In genomic region chr2:146837653-146838052, GRCm38 (mm10) we compare ENCODE assay signal across 16 mouse cellular contexts. TPM values are rescaled to one million over a fixed set of nuclear protein-coding genes. Genes with fewer than 3 reads are reported as not detected.
DNase-seq lines count a peak whose midpoint lies in the region; ATAC-seq lines count a peak whose summit lies in the region.
"Had no signal": no experiment of that assay in that cellular context is flagged by ENCODE, and none has a peak within 500 bp of the region (broad histone marks: within the 10 kb centered on the region; RNA-seq: fewer than 3 reads in every experiment).

No protein-coding gene starts in this region.

- H3K9me3 ChIP-seq in hindbrain, embryonic 12.5 days (replicated peaks): no peaks in the 10 kb centered on the region
- no peaks in the 10 kb centered on the region for H3K9me3 ChIP-seq in hindbrain, embryonic 10.5 days
- H3K9me3 ChIP-seq in midbrain, embryonic 10.5 days (replicated peaks): no peaks in the 10 kb centered on the region
- no peaks in the 10 kb centered on the region for H3K9me3 ChIP-seq in neural tube, embryonic 13.5 days

- 0 out of 2 replicates have a peak overlapping the region, but pooled peaks have one; percentile 2 for H3K4me3 ChIP-seq in hindbrain, embryonic 12.5 days
- H3K4me3 ChIP-seq in hindbrain, embryonic 10.5 days: no peak overlapping the region
- H3K4me3 ChIP-seq in midbrain, embryonic 10.5 days: peak overlapping the region; percentile 52
- peak overlapping the region; percentile 36 for H3K4me3 ChIP-seq in neural tube, embryonic 13.5 days
- H3K4me3 ChIP-seq: erythroblast, embryonic 14.5 days had no signal

- 3% methylated on average over 1 of the region's 1 CpGs for WGBS in hindbrain, embryonic 12.5 days
- 2% methylated on average over 1 of the region's 1 CpGs for WGBS in hindbrain, embryonic 10.5 days
- 3% methylated on average over 1 of the region's 1 CpGs for whole genome bisulfite sequencing in midbrain, embryonic 10.5 days
- 3% methylated on average over 1 of the region's 1 CpGs for WGBS in neural tube, embryonic 13.5 days

- DNase-seq in hindbrain, embryonic 10.5 days (ENCODE audit: low spot score): no peak
- DNase-seq in ZHBTc4 (ENCODE audit: low read depth, low spot score) (peak; percentile 47), MN1 (ENCODE audit: low spot score) (no peak)
- DNase-seq in midbrain, embryonic 10.5 days (ENCODE audit: low spot score): no peak
- DNase-seq in frontal cortex, postnatal 25 days (ENCODE audit: low spot score in 2 of 2): no peak
- DNase-seq in lung, postnatal 25 days (ENCODE audit: low spot score): no peak
- DNase-seq: adrenal gland, postnatal 10 days; cerebellum, adult 18-20 months; cerebellum, postnatal 36 days; gastrocnemius, postnatal 14 days; lung, postnatal 36 days; thymus, postnatal 14 days had no signal

- H3K27ac ChIP-seq in hindbrain, embryonic 12.5 days: no peak overlapping the region
- no peak overlapping the region for H3K27ac ChIP-seq in hindbrain, embryonic 10.5 days
- H3K27ac ChIP-seq in midbrain, embryonic 10.5 days (replicated peaks): 0 out of 2 replicates have a peak overlapping the region, but pooled peaks have one; percentile 38
- H3K27ac ChIP-seq in neural tube, embryonic 13.5 days (replicated peaks): peak overlapping the region; percentile 90

- H3K4me1 ChIP-seq in hindbrain, embryonic 12.5 days: peaks cover 29% of the 10 kb centered on the region
- peaks cover 57% of the 10 kb centered on the region for H3K4me1 ChIP-seq in hindbrain, embryonic 10.5 days (replicated peaks)
- H3K4me1 ChIP-seq in midbrain, embryonic 10.5 days: peaks cover 64% of the 10 kb centered on the region
- H3K4me1 ChIP-seq in neural tube, embryonic 13.5 days (replicated peaks): peaks cover 60% of the 10 kb centered on the region

- H3K27me3 ChIP-seq in hindbrain, embryonic 12.5 days: peaks cover 87% of the 10 kb centered on the region
- H3K27me3 ChIP-seq in hindbrain, embryonic 10.5 days (ENCODE audit: insufficient read depth, poor library complexity, severe bottlenecking): peaks cover 100% of the 10 kb centered on the region
- H3K27me3 ChIP-seq in midbrain, embryonic 10.5 days (ENCODE audit: low read depth, poor library complexity, severe bottlenecking): peaks cover 100% of the 10 kb centered on the region
- peaks cover 87% of the 10 kb centered on the region for H3K27me3 ChIP-seq in neural tube, embryonic 13.5 days

- ATAC-seq in hindbrain, embryonic 12.5 days (ENCODE audit: low FRiP score): no peak
- ATAC-seq in neural tube, embryonic 13.5 days (ENCODE audit: low read depth): no peak

- no peaks in the 10 kb centered on the region for H3K36me3 ChIP-seq in hindbrain, embryonic 12.5 days
- H3K36me3 ChIP-seq in hindbrain, embryonic 10.5 days: no peaks in the 10 kb centered on the region
- no peaks in the 10 kb centered on the region for H3K36me3 ChIP-seq in midbrain, embryonic 10.5 days
- H3K36me3 ChIP-seq in neural tube, embryonic 13.5 days: no peaks in the 10 kb centered on the region
- H3K36me3 ChIP-seq: G1E had no signal

- H3K9ac ChIP-seq in hindbrain, embryonic 12.5 days: no peak overlapping the region
- H3K9ac ChIP-seq in neural tube, embryonic 13.5 days: peak overlapping the region; percentile 59

- peak overlapping the region; percentile 50 for H3K4me2 ChIP-seq in hindbrain, embryonic 12.5 days (replicated peaks)
- H3K4me2 ChIP-seq in neural tube, embryonic 13.5 days: peak overlapping the region; percentile 55

RNA-seq across cellular contexts. Expression of gene Kiz, which starts 18.0 kb away (rescaled TPM):
- 27.6 and 33.2 TPM in 2 replicates for polyA plus RNA-seq in hindbrain, embryonic 12.5 days (2016; fragmentation: Nextera tagmentation; extraction: Ambion mirVana)
- 23.6 and 23.9 TPM in 2 replicates for polyA plus RNA-seq in hindbrain, embryonic 10.5 days (2016; fragmentation: Nextera tagmentation; extraction: Ambion mirVana)
- 32.2 and 33.7 TPM in 2 replicates for polyA plus RNA-seq in midbrain, embryonic 10.5 days (2016; fragmentation: Nextera tagmentation; extraction: Ambion mirVana)
- polyA plus RNA-seq in neural tube, embryonic 13.5 days (2015; fragmentation: Nextera tagmentation; extraction: Ambion mirVana): 36.4 and 37.0 TPM in 2 replicates

Comparison
In these comparisons a context has a peak if more than half of its experiments do, and no peak if none do; other contexts are left out.
1. H3K27ac ChIP-seq: peak in midbrain, embryonic 10.5 days (single experiment) and neural tube, embryonic 13.5 days (single experiment); none in hindbrain, embryonic 12.5 days (single experiment) and hindbrain, embryonic 10.5 days (single experiment).